Mouse (Mus musculus): ENCODE measurements around the gene Zfp101.
A peak's percentile ranks its signal among the peaks of the same experiment; 100 is the strongest.

The Zfp101 gene

GRCm38 (mm10) chr17:33394182-33395034, at the start of gene Zfp101:
Gene Zfp101, minus strand, starts transcription at chr17:33394641.
- DNase-seq (ENCODE audit: low spot score) = peak; percentile 95

DNA sequence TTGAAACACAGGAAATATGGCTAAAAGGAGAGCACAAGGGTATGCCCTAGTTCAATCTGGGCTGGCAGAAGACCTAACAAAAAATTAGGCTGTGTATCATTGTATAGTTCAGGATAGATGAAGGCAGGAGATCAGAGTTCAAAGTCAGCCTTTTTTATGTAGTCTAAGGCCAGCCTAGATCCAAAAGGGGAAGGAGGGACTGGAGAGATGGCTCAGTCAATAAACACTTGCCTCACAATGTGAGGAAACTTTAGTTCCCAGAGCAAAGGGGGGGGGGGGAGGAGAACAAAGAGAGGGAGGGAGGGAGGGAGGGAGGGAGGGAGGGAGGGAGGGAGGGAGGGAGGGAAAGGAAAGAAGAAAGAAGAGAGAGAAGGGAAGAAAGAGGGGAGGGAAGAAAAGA, 46.7 kb upstream of the Zfp101 start:
- no peak for DNase-seq (ENCODE audit: low spot score)

GRCm38 (mm10) chr17:33439922-33440321, 45.5 kb upstream of the Zfp101 start:
- DNase-seq (ENCODE audit: low spot score) = peak; percentile 57

DNA sequence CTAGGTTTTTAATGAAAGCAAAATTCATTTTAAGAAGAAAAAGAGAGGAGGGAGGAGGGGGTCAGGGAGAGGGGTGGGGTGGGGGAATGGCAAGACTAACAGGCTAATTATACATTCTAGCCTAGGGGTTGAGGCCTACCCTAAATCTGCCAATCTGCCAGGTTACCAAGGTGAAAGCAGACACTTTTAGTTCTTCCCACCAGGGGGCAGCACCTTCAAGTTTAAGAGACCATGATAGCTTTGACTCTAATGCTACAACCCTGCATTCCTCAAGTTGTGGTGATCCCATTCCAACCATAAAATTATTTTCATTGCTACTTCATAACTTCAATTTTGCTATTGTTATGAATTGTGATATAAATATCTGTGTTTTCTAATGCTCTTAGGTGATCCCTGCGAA, 44.7 kb upstream of the Zfp101 start:
- DNase-seq (ENCODE audit: low spot score) = peak; percentile 85

DNA sequence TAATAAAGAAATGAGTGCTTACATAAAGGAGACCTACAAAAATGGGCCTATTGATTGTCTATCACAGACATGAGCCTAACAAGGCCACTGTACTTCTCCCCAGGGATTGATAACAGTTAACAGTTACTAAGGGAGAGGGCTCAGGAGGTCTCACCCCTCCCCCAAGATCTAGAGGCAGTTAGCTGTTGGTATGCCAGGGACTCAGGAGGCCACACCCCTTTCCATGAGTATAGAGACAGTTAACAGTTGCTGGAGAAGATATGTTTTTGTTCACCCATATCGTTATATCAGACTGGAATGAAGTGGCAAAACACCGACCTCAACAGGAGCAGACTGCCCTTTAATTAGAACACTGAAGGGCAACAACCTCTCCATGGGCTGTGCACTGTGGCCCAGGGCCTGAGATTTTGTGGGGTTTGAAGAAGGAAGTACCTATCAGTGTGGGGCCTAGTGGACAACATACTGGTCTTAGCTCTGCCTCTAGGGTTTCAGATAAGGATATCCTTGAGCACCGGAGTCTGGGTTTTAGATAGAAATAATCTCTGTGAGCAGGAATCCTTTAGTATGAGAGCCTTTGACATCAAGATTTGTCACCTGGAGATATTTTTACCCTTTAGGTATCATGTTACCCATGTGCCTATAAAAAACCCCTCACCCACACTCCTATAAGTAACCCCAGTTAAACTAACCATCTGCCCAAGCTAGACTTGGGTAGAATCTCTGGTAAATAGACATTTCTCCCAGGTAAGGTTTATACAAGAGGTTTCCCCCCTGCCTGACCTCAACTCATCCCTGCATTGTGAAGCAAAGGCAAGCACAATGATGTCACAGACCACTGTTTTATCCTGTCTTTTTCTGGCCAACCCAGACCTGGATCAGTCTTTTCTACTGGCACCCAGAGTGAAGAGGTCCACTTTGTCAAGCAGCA, 37.8 kb upstream of the Zfp101 start, which contains the start of gene Actl9:
TSS of gene Actl9 (plus strand) at position 878 of the 928 bp plus-strand sequence.
- DNase-seq (ENCODE audit: low spot score) = no peak

GRCm38 (mm10) chr17:33392271-33392670, 2.2 kb downstream of the Zfp101 start:
- DNase-seq (ENCODE audit: low spot score) = no peak

DNA sequence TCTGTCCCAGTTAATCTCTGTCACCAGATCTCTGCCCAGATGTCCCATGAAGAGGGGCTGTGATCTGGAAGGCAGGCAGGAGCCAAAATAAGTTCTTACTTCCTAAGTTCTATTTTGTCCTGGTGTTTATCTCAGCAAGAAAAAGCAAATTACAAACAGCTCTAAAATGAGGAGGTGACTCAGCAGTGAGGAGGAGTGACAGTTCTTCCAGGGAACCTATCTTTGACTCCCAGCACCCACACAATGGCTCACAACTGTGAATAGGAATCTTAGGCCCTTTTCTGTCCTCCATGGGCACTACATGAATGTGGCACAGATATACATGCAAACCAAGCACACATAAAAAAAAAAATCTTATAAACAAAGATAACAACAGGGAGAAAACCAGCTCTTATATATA, 8.7 kb downstream of the Zfp101 start:
- DNase-seq (ENCODE audit: low spot score) = no peak

GRCm38 (mm10) chr17:33372795-33373194, 21.6 kb downstream of the Zfp101 start:
- DNase-seq (ENCODE audit: low spot score) = no peak

DNA sequence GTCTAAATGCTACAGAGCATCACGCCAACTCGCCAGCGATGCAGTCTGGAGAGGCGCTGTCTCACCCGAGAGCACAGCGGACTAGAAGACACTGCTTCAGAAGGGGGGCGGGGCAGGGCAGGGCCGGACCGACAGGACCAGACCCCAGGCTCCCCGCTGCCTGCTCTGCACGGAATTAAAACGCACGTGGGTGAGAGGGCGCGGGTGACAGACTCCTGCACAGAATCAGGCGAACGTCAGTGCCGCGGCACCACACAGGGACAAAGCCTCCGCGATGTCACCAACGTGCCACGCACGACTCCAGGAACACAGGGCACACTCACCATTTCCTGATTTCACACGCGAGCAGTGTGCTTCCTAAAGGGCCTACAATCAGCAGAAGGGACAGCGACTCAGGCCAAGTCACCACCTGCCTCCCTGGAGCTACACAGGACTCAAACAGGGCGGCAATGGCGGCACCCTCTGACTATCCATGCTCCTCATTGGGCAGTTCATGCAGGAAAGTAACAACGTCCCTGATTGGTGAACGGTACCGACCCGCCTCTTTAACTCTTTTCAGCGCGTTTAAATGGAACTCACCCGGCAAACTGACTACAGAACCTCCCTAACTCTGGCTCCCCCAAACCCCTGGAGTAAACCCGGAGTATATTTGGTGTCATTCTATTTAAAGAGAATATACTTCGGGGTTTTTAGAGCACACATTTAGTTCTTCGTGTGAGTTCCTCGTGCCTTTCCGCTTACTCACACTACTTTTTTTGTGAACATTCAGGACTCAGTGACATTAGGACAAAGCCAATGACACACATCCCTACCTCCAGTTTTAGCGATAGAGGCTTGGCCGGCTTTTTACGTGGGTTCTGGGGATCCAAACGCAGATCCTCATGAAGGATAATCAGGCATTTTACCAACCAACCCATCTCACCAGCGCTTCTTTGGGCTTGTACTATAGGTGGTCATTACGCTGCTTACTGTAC, 35.7 kb downstream of the Zfp101 start, which contains the start of gene Zfp81:
TSS of gene Zfp81 (minus strand) at position 468 of the 974 bp plus-strand sequence.
- DNase-seq (ENCODE audit: low spot score) = peak; percentile 89

DNA sequence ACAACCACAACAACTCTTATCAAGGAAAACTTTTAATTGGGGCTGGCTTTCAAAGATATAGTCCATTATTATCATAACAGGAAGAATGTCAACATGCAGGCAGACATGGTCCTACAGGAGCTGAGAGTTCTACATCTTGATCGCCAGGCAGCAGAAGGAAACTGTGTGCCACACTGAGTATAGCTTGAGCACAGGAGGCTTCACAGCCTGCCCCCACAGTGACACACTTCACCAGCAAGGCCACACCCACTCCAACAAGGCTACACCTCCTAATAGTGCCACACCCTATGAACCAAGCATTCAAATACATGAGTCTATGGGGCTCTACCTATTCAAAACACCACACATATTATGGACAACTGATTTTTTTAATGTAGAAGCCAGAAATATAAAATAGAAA, 41.5 kb downstream of the Zfp101 start:
- DNase-seq (ENCODE audit: low spot score) = no peak

Measured in lung, postnatal 25 days (tissue).